Mouse (Mus musculus): ENCODE data around the gene Lonp2. TPM values are rescaled to one million over a fixed set of nuclear protein-coding genes. Genes with fewer than 3 reads are reported as not detected.

Lonp2 gene
- total RNA-seq, 2 experiments from 2014 or later: 41.8 to 46.5 TPM

DNA sequence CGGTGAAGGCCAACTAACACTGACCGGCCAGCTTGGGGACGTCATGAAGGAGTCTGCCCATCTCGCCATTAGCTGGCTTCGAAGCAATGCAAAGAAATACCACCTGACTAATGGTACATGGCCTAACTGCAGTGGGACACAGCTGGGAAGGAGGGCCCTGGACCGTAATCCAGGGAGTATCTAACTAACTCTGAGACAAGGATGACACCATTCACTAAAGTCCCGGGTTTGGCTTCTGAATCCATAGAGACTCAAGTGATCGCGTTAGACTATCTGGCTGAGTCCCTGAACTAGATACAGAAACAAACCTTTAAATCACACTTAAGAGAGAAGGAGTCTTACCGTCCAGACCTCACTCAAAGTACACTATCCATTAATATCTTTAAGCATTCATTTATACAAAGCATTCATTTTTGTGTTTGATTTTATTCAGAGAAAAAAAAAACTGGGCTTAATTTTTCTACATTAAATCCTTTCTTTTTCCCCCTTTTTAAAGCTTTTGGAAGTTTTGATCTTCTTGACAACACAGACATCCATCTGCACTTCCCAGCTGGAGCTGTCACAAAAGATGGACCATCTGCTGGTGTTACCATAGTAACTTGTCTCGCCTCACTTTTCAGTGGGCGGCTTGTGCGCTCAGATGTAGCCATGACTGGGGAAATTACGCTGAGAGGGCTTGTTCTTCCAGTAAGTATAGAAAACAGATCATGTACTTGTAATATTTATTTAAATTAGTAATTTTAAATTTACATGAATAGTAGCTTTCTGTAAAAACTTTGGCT, 89.8 kb downstream of the Lonp2 start:
- DNase-seq: no peak

DNA sequence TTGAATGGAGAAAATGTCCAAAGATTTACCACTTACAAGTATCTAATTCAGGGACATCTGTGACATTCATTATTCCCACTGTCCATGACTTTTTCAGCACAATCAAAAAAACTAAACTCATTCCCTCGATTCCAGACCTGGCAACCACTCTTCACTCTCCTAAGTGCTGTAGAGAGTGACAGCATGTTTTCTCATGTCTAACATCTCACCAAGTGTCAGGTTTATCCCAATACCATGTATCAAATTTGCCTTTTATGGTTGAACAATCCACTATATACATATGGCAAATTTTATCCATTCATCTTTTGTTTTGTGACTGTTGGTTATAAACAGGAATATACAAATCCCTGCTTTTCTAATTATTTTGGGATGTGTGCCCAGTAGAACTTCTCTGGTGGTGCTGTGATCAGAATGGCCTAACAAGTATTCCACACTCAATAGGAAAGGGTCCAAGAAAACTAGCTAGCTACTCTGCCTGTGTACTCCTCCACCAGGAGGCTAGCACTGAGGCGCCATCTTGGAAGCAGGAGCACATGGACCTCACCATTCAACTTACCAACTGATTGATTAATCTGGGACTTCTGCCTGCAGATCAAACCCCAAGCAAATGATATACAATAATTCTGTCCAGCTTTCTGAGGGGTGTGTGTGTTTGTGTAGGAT, 94.6 kb downstream of the Lonp2 start:
- DNase-seq: no peak

DNA sequence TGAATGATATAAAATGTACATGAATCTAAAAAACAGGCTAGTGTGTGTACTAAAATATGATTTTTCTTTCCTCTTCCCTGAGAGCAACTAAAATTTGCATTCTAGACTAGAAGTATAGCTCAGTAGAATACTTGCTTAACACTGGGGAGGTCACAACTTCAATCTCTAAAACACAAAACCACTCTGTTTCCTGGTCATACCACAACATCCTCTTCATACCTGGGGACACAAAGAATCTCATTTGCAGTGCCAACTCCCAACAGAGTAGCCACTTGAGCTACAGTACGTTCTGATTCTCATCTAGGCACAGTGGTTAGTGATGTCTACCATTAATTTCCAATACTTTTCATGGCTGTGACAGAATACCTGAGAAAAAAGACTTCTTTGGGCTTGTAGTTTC, 95.5 kb downstream of the Lonp2 start:
- no peak for DNase-seq

DNA sequence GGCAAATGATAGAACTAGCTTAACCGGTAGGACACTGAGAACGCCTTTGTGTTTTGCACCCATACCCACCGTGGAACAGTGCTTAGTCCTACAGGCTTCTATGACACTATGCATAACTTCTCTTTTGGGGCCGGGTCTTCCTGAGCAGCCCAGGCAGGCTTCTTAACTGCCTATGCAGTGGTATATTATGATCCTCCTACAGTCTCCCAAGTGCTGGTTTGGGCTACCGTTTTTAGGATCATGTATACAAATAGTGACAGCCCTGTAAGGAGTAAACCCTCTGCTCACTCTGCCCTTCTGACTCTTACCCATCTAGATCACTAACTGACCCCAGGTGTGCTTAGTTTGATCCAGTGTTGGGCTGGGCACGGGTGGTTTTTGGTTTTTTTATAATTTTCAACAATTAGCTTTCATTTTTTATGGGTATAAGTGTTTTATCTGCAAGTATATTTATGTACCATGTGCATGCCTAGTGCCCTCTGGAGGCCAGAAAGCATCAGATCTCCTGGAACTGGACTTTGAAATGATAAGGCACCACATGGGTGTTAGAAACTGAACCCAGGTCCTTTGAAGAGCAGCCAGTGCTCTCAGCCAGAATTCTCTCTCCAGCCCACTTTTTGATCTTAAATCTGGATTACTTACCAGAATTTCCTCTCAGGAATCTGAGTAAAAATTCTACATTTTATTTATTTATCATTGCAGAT, 97.1 kb downstream of the Lonp2 start:
- no peak for DNase-seq

DNA sequence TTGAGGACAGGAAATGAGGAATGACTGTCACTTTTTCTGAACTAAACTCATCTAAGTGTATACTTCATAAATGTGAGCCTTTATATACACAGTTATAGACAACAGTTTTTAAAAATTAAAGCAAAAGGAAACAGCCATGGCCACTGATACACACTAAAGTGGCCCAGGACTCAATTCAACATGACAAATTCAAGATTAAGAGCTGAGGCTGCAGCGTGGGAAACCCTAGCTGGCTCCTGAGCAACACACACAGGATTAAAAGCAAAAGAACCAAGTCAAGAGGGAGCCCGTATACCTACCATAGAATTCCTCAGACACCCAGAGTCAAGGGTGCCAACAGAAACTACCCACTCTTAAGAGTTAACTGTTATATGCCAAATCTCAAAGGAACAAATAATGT, 97.6 kb downstream of the Lonp2 start:
- DNase-seq: no peak

DNA sequence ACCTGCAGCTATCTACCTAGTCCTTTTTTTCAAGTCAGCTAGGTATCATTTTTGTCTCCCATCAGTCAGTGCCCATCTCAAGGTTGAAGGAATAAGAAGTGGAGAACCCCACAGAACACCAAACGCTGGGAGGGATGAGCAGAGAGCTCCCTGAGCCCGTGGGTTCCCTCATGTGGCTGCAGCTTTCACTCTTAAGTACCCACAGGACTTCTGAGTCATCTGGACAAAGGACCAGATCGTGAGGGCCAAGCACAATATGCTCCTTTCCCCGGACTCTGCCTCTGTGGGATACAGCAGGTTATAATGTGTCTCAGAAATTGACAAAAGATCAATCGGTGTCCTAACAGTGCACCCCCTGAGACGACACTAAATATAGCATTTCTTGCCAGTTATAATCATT, 103.1 kb downstream of the Lonp2 start:
- no peak for DNase-seq

DNA sequence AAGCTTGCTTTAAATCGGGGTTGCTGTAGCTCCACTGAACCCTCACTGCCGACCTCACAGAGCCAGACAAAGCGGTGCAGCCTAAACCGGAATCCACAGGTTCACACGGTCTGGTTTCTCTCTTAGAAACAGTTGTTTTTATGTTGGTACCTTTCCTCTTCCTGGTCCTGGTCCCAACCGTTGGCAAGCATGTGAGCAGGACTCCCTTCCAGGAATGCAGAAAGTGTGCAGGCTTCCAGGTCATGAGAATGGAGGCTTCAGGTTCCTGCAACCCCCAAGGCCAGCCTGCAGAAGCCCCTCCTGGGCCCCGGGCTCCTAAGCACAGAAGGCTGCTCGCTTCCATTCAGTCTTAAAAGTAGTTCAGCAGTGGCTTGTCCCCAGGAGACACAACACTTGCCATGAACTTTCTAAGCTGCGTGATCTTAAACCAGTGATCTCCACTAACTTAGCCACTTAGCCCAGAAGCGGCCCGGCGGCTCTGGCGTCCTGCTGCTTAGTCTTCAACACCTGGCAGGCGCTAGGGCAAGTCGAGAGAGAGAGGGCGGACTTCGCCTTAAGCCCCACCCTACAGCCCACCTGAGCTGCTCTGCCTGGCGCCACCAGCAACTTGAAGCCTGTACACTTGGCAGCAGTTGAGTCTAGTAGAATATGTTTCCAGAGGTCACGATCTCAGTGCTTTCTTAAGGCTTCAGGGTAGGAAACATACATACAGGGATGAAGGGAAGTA, 104.5 kb downstream of the Lonp2 start:
- DNase-seq: no peak

DNA sequence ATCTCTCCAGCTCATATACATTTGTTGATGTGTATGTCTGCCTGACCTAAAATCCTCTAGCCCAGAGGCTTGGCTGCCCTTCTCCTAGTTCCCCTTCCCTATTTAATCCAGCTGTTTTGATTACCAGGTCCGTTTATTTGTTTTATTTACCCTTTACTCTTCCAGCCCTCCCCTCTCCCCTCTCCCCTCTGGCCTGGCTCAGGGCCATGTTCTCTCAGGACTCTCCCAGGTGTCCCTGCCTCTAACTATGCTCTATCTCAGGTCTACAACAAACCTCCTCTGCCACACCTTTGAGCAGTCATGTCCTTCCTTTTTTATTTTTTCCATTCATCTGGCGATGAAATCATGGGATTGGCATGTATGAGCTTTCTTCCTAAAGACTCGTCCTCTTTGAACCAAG, 106.5 kb downstream of the Lonp2 start:
- no peak for DNase-seq

DNA sequence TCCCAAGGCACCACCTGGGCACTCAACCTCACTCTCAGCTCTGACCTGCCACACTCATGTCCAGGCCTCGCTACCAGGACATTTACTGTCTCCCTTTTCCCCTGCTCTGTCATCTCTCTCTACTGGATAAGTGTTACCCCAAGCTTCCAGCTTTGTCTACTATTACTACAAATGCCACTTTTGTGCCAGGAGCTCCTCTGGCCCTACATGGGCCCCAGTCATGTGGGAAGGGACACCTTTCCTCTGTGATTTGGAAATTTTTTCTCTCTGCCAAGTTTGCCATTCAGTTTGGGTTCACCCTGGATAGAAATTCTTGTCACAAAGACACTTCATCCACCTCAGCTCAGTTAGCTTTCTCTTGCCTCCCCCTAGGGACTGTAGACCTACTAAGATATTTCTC, 107.0 kb downstream of the Lonp2 start:
- DNase-seq: no peak

DNA sequence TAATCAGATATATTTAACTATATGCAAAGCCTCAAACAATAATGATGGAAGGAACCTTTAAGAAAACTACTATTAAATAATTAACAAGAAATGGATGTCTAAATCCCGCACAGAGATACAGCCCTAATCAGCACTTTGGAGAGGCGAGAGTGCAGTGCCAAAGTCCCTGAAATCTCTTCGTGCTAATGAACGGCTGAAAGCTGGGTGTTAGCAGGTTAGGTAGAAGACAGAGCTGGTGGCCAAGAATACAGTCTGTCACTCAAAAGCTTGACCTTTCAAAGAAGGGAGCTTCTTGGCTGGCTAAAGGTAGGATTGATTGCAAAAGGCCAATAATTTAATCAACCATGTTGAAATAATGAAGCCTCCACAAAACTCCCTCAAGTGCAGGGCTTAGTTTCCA, 110.3 kb downstream of the Lonp2 start:
- no peak for DNase-seq

DNA sequence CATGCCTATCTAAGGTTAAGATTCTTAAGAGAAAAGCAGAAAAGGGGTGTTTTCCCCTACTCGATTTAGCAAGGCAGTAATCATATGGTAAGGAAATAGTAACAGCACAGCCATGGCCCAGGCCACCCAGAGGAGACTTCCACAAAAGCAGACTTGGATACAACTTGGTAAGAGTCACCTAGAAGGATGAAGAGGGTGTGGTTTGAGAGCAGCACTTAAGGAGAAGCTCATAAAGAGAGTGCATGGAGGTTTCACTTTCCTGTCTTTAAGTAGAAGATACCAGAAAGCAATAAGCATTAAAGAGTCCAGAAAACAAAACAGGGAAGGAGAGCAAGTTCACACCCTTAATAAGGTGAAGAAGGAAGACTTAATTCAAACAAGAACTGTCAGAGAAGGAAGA, 111.1 kb downstream of the Lonp2 start:
- no peak for DNase-seq

DNA sequence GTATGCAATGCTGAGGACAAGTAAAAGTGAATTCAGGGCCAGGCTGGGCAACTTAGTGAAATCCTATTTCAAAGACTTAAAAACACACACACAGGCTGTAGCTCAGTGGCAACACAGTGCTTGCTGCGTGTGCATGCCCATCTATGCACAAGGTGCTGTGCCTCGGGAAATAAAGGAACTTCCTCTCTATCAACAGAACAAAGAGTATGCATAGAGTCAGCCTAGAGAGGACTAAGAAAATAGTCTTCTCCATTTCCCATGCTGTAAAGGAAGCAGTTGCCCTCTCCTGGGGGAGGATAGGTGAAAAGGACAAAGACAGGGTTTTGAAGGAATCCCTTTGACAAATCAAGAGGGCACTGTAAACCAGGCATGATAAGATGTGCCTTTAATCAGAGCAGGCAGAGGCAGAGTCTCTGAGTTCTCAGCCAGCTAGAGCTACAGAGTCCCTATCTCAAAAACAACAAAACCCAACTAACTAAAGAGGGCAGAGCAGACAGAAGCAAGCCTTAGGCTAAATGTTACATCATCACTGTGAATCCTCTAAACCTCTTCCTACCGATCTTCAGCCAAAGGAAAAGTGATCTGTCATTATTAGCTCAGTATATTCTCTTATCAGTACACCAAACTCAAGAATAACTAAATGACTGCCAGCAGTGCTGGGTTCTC, 111.7 kb downstream of the Lonp2 start:
- no peak for DNase-seq

DNA sequence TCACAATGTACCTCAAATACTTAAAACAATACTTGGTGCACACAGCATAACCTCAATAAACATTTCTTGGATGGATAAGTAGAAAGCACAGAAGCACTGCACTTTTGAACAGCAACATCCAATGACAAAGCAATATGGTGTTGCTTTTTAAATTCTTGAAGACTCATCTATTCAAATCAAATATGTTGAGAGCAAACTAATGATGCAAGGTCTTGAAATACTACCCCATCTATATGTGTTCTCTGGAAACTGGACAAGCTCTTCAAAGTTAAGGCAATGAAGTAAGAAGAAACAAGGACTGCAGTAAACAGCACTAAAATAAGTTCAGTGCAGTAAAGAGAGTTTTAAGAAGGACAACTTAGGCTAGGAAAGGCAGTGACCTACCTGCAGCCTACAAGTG, 117.1 kb downstream of the Lonp2 start:
- no peak for DNase-seq

DNA sequence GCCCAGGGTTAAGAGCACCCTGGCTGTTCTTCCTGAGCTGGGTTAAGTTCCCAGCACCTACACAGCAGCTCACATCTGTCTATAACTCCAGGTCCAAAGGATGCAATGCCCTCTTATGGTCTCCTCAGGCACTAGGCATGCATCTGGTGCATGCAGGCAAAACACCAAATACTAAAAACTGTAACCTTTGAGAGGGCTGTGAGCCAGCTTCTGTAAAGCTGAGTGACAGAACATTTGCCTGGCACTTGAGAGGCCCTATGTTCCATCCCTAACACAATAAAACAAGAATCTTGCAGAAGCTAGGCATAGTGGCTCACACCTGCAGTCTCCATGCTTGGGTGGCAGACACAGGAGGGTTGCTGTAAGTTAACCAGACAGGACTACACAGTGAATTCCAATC, 117.8 kb downstream of the Lonp2 start:
- no peak for DNase-seq

DNA sequence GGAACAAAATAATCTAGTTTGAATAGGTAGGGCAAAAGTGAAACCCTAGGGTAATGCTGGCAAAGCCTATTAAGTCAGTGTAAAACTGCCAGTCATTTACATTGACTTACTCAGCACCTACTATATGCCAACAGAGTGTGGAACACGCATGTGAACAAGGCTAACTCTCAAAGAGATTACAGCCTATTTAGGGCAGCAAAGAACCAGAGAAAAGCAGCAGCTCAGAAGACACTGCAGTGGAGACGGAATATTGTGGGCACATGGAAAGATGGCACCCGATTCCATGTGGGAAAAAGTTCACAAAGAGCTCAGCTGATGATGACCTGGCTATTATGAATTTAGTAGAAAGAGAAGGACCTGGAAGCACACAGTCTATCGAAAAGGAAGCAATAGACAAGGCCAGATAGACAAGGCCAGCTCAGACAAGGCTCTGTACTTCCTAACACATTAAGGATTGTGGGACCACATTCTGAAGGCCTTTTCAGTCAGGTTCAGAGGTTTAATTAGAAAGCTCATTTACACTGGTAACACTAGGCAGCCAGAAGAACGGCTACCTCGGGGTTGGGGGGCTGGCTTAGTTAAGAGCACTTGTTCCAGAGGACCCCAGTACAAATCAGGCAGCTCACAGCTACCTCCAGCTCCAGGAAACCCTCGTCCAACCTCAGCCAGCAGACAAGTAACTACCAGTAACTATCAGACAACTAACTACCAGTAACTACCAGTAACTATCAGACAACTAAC, 118.9 kb downstream of the Lonp2 start:
- DNase-seq: no peak

DNA sequence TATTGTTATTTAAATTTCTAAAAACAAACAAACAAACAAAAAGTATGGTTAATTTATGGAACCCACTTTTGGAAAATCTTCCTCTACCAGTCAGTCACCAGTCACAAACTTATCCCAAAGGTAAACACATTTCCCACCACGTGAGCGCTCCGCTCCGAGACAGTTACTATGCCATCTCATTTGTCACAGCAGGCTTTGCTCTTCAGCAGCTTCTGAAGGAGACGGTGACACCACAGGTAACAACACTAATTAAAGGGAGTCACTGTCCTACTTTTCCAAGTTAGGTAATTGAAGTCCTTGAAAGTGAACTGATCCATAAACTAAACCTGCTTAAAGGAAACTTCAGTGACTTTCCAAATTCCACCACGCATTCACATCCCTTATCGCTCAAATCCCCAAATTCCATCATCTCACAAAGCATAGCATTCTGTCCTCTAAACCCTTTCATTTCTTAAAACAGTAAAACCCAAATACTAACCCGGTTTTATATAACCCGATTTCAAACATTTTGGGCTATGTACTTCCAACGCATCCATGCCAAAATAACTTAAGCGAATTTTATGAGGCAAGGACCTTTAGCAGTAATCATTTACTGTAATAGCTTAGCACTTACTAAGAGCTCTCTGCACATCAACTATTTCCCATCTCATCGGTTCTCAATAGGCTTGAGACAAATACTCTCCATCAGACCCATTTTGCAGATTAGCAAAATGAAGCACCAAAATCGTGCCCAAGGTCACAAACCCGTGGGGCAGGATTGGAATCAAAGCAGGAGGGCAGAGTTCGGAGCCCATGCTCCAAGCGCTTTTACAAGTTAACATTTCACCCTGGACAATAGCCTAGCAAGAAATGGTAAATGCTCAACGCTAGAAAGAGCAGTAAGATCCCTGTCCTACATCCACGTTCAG, 120.7 kb downstream of the Lonp2 start:
- DNase-seq: no peak

DNA sequence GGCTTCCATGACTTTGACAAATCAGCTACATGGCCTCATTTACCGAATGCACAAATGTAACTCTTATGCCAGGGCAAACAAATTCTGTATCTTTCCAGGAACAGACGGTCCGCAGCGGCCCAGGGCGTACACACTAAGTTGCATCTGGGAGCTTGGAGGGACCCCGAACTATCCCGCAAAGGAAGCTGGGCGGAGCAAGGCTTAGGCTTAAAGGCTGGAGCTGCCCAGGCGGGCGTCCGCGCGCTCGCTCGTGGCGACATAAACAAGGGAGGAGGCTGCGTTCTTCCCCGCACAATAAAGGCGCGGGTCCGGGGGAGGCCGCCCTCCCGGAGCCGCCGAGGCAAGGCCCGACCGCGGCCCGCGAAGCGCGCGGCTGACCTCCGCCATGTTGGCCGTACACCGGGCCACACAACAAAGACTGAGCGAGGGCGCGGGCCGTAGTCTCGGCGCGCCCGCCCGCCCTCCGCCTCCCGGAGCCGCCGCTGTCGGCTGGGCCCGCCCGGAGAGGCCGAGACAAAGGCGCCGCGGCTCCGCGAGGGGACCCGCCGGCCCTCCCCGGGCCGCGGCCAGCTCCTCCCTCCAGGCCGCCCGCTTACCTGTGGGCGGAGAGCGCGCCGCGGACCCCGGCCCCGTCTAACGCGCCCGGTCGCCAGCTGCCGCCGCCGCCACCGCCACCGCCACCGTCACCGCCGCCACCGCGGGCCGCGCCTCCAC, 121.5 kb downstream of the Lonp2 start, which contains the start of the genes Gm10638 and Siah1a:
Gene Gm10638, plus strand, starts transcription at position 479 of the 714 bp plus-strand sequence.
Gene Siah1a, minus strand, starts transcription at position 714 of the 714 bp plus-strand sequence.
- peak; percentile 66 for DNase-seq

DNA sequence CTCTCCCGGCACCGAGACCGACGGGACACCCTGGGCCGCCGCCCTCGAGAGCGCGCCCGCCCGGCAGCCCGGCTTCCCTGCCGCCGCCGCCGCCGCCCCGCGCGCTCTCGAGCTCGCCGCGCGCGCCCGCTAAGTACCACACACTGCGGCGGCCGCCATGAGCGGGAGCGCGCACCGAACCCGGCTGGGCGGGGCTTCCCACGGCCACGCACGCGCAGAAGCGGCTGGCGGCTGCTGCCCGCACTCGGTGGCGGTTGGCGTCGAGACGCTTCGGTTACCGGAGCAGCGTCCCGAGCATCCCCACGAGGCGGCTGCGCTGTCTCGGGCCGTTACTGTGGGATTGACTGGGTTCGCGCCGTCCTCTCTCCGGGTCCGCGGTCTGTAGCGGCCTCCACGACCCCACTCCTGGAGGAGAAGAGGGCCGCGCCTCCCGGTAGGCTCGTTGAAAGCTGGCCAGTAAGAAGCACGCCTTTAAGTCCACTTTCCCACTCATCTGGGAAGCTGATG, 122.1 kb downstream of the Lonp2 start:
- DNase-seq: peak; percentile 94

DNA sequence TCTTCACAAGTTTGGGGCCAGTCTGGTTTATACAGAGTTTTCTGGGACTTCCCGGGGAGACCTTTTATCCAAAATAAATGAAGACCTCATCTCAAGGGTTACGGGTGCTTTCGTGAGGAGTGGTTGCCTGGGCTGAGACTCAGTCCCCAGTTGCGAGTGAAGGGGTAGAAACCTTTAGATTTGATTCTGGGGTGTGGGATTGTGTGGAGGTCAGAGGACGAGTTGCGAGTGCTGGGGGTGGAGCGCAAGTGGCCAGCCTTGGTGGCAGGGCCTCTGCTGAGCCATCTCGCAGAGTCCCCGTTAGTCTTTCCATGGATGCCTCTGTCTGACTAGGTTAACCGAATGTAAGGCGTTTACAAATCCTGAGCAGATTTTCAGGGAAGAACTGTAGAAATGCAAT, 122.7 kb downstream of the Lonp2 start:
- DNase-seq: no peak
